Mouse (Mus musculus): Measurements from ENCODE around the gene Enoph1. TPM values are rescaled to one million over a fixed set of nuclear protein-coding genes. Genes with fewer than 3 reads are reported as not detected.
A peak's percentile ranks its signal among the peaks of the same experiment; 100 is the strongest.

Gene Enoph1
- polyA plus RNA-seq, 1 experiment from 2014 or later = 62.8 TPM

GRCm38 (mm10) chr5:100060876-100061275, 21.1 kb downstream of the Enoph1 start:
- Histone ChIP-seq H3K9me3 (no peaks in the 10 kb centered on the region), H3K27me3 (ENCODE audit: poor library complexity, severe bottlenecking) (no peaks in the 10 kb centered on the region), H3K36me3 (replicated peaks) (peaks cover 71% of the 10 kb centered on the region), H3K4me3 (no peak overlapping the region), H3K27ac (no peak overlapping the region), H3K4me1 (peaks cover 14% of the 10 kb centered on the region; the same call in 1 of the 2 replicates)
- no peak for DNase-seq (ENCODE audit: extremely low spot score, low spot score)
- 95% methylated on average over 14 of the region's 14 CpGs for WGBS

- DNase-seq (ENCODE audit: extremely low spot score, low spot score) = no peak
- no peak overlapping the region for H3K27ac ChIP-seq
- no peaks in the 10 kb centered on the region for H3K27me3 ChIP-seq (ENCODE audit: poor library complexity, severe bottlenecking)
- WGBS = 94% methylated on average over 16 of the region's 16 CpGs
- H3K4me1 ChIP-seq = no peaks in the 10 kb centered on the region
- no peaks in the 10 kb centered on the region for H3K9me3 ChIP-seq
- H3K36me3 ChIP-seq (replicated peaks) = peaks cover 78% of the 10 kb centered on the region
- no peak overlapping the region for H3K4me3 ChIP-seq
Measured at GRCm38 (mm10) chr5:100067579-100067978, 27.8 kb downstream of the Enoph1 start.

- Histone ChIP-seq H3K4me3 (no peak overlapping the region), H3K27me3 (ENCODE audit: poor library complexity, severe bottlenecking) (no peaks in the 10 kb centered on the region), H3K27ac (no peak overlapping the region), H3K9me3 (no peaks in the 10 kb centered on the region), H3K4me1 (no peaks in the 10 kb centered on the region), H3K36me3 (replicated peaks) (peaks cover 77% of the 10 kb centered on the region)
- no peak for DNase-seq (ENCODE audit: extremely low spot score, low spot score)
- 93% methylated on average over 2 of the region's 2 CpGs for WGBS
Measured at GRCm38 (mm10) chr5:100069526-100069925, 29.7 kb downstream of the Enoph1 start.

GRCm38 (mm10) chr5:100070255-100070654, 30.5 kb downstream of the Enoph1 start:
- Histone ChIP-seq H3K27me3 (ENCODE audit: poor library complexity, severe bottlenecking) (no peaks in the 10 kb centered on the region), H3K9me3 (no peaks in the 10 kb centered on the region), H3K4me1 (no peaks in the 10 kb centered on the region), H3K36me3 (replicated peaks) (peaks cover 70% of the 10 kb centered on the region), H3K4me3 (no peak overlapping the region), H3K27ac (no peak overlapping the region)
- 31% methylated on average over 3 of the region's 3 CpGs for WGBS
- DNase-seq (ENCODE audit: extremely low spot score, low spot score) = peak; percentile 82

- H3K36me3 ChIP-seq (replicated peaks) = peaks cover 61% of the 10 kb centered on the region
- H3K4me3 ChIP-seq = no peak overlapping the region
- H3K9me3 ChIP-seq = no peaks in the 10 kb centered on the region
- no peaks in the 10 kb centered on the region for H3K4me1 ChIP-seq
- no peaks in the 10 kb centered on the region for H3K27me3 ChIP-seq (ENCODE audit: poor library complexity, severe bottlenecking)
- no peak overlapping the region for H3K27ac ChIP-seq
- DNase-seq (ENCODE audit: extremely low spot score, low spot score) = no peak
- 94% methylated on average over 5 of the region's 5 CpGs for WGBS
Measured at GRCm38 (mm10) chr5:100071541-100071940, 31.8 kb downstream of the Enoph1 start.

- Histone ChIP-seq H3K27me3 (ENCODE audit: poor library complexity, severe bottlenecking) (no peaks in the 10 kb centered on the region), H3K36me3 (replicated peaks) (peaks cover 51% of the 10 kb centered on the region), H3K27ac (no peak overlapping the region), H3K9me3 (no peaks in the 10 kb centered on the region), H3K4me1 (no peaks in the 10 kb centered on the region), H3K4me3 (no peak overlapping the region)
- 93% methylated on average over 9 of the region's 9 CpGs for WGBS
- no peak for DNase-seq (ENCODE audit: extremely low spot score, low spot score)
Measured at GRCm38 (mm10) chr5:100072557-100072956, 32.8 kb downstream of the Enoph1 start.

GRCm38 (mm10) chr5:100074571-100074970, 34.8 kb downstream of the Enoph1 start:
- H3K4me3 ChIP-seq = no peak overlapping the region
- no peaks in the 10 kb centered on the region for H3K27me3 ChIP-seq (ENCODE audit: poor library complexity, severe bottlenecking)
- no peak for DNase-seq (ENCODE audit: extremely low spot score, low spot score)
- H3K36me3 ChIP-seq (replicated peaks) = peaks cover 35% of the 10 kb centered on the region
- no peaks in the 10 kb centered on the region for H3K9me3 ChIP-seq
- no peak overlapping the region for H3K27ac ChIP-seq
- WGBS = 68% methylated on average over 4 of the region's 4 CpGs
- H3K4me1 ChIP-seq = peaks cover 16% of the 10 kb centered on the region

GRCm38 (mm10) chr5:100079040-100079930, 39.5 kb downstream of the Enoph1 start:
- H3K9me3 ChIP-seq = no peaks in the 10 kb centered on the region
- H3K27ac ChIP-seq = peak overlapping the region; percentile 69
- peaks cover 20% of the 10 kb centered on the region for H3K4me1 ChIP-seq
- H3K36me3 ChIP-seq (replicated peaks) = 0 out of 2 replicates have a peak, but pooled peaks cover 2% of the 10 kb centered on the region
- H3K4me3 ChIP-seq = peak overlapping the region; percentile 44
- WGBS = 35% methylated on average over 36 of the region's 36 CpGs
- peak; percentile 28 for DNase-seq (ENCODE audit: extremely low spot score, low spot score)
- H3K27me3 ChIP-seq (ENCODE audit: poor library complexity, severe bottlenecking) = no peaks in the 10 kb centered on the region

GRCm38 (mm10) chr5:100079931-100080275, 40.1 kb downstream of the Enoph1 start:
- H3K27ac ChIP-seq = no peak overlapping the region
- peak overlapping the region; percentile 44; the same call in 1 of the 2 replicates for H3K4me3 ChIP-seq
- H3K4me1 ChIP-seq = peaks cover 20% of the 10 kb centered on the region
- no peaks in the 10 kb centered on the region for H3K27me3 ChIP-seq (ENCODE audit: poor library complexity, severe bottlenecking)
- H3K36me3 ChIP-seq (replicated peaks) = 0 out of 2 replicates have a peak, but pooled peaks cover 2% of the 10 kb centered on the region
- WGBS = 84% methylated on average over 8 of the region's 8 CpGs
- H3K9me3 ChIP-seq = no peaks in the 10 kb centered on the region
- no peak for DNase-seq (ENCODE audit: extremely low spot score, low spot score)

- H3K27me3 ChIP-seq (ENCODE audit: poor library complexity, severe bottlenecking) = no peaks in the 10 kb centered on the region
- H3K4me1 ChIP-seq = peaks cover 20% of the 10 kb centered on the region
- no peaks in the 10 kb centered on the region for H3K36me3 ChIP-seq (replicated peaks)
- no peak overlapping the region for H3K4me3 ChIP-seq
- no peaks in the 10 kb centered on the region for H3K9me3 ChIP-seq
- 90% methylated on average over 4 of the region's 4 CpGs for WGBS
- no peak for DNase-seq (ENCODE audit: extremely low spot score, low spot score)
- no peak overlapping the region for H3K27ac ChIP-seq
Measured at GRCm38 (mm10) chr5:100082006-100082405, 42.2 kb downstream of the Enoph1 start.

GRCm38 (mm10) chr5:100083953-100084562, 44.3 kb downstream of the Enoph1 start:
- H3K36me3 ChIP-seq (replicated peaks) = no peaks in the 10 kb centered on the region
- no peak overlapping the region for H3K4me3 ChIP-seq
- H3K9me3 ChIP-seq = no peaks in the 10 kb centered on the region
- 89% methylated on average over 12 of the region's 12 CpGs for WGBS
- peaks cover 9% of the 10 kb centered on the region for H3K4me1 ChIP-seq
- H3K27me3 ChIP-seq (ENCODE audit: poor library complexity, severe bottlenecking) = no peaks in the 10 kb centered on the region
- H3K27ac ChIP-seq = no peak overlapping the region
- no peak for DNase-seq (ENCODE audit: extremely low spot score, low spot score)

GRCm38 (mm10) chr5:100085097-100085496, 45.3 kb downstream of the Enoph1 start:
- DNase-seq (ENCODE audit: extremely low spot score, low spot score) = no peak
- no peaks in the 10 kb centered on the region for H3K9me3 ChIP-seq
- no peak overlapping the region for H3K4me3 ChIP-seq
- no peaks in the 10 kb centered on the region for H3K36me3 ChIP-seq (replicated peaks)
- H3K27ac ChIP-seq = no peak overlapping the region
- H3K4me1 ChIP-seq = no peaks in the 10 kb centered on the region
- no peaks in the 10 kb centered on the region for H3K27me3 ChIP-seq (ENCODE audit: poor library complexity, severe bottlenecking)
- 91% methylated on average over 8 of the region's 8 CpGs for WGBS
